Mouse (Mus musculus) limb, embryonic 10.5 days (tissue): ENCODE data around the gene Neurod1. TPM values are rescaled to one million over a fixed set of nuclear protein-coding genes. Genes with fewer than 3 reads are reported as not detected.

Source experiments
- DNase-seq: peaks from one replicate; pipeline ENCODE4 v3.0.0-alpha.2; 2017; ENCODE audit warnings: low spot score
- H3K27ac ChIP-seq: fragments of 300-500 bp; sonication (generic); 2 replicates; pipeline ENCODE4 v1.5.1; 2016; ENCODE audit warnings: mild to moderate bottlenecking
- H3K27me3 ChIP-seq: fragments of 300-500 bp; sonication (generic); 2 replicates; pipeline ENCODE4 v1.6.1; 2016; ENCODE audit warnings: low read depth, mild to moderate bottlenecking; ENCODE audit not compliant: poor library complexity, severe bottlenecking
- H3K36me3 ChIP-seq: fragments of 300-500 bp; sonication (generic); 2 replicates; pipeline ENCODE4 v1.6.1; 2016; ENCODE audit warnings: mild to moderate bottlenecking, moderate library complexity
- H3K4me1 ChIP-seq: fragments of 300-500 bp; sonication (generic); 2 replicates; pipeline ENCODE4 v1.6.1; 2016
- H3K4me3 ChIP-seq: fragments of 300-500 bp; sonication (generic); 2 replicates; pipeline ENCODE4 v1.5.1; 2016; ENCODE audit warnings: mild to moderate bottlenecking, moderate library complexity
- H3K9me3 ChIP-seq: fragments of 300-500 bp; sonication (generic); replicated peaks from 2 replicates; pipeline ENCODE4 v1.6.1; 2016; ENCODE audit warnings: mild to moderate bottlenecking
- WGBS: fragments of 180-500 bp; shearing (Covaris S2); methylation state at CpG from one replicate; pipeline ENCODE4 v1.1.7; 2016; 5-methylcytosine and 5-hydroxymethylcytosine counted together
- polyA plus RNA-seq: library from polyadenylated mRNA; unstranded; fragments of >200 nt; fragmentation: Nextera tagmentation; extraction: Ambion mirVana; gene quantifications from 2 replicates; pipeline ENCODE4 v1.2.1, GENCODE M21; 2016

The Neurod1 gene
- polyA plus RNA-seq, 1 experiment from 2014 or later, result not detected

- Histone ChIP-seq H3K4me1 (peaks cover 25% of the 10 kb centered on the region), H3K36me3 (no peaks in the 10 kb centered on the region), H3K27me3 (peaks cover 25% of the 10 kb centered on the region; the same call in 1 of the 2 replicates), H3K27ac (peak overlapping the region; percentile 81; the same call in 1 of the 2 replicates), H3K4me3 (peak overlapping the region; percentile 66), H3K9me3 (no peaks in the 10 kb centered on the region)
- no peak for DNase-seq
- 12% methylated on average over 7 of the region's 7 CpGs for WGBS
Measured at GRCm38 (mm10) chr2:79429108-79429507, 27.4 kb downstream of the Neurod1 start.

GRCm38 (mm10) chr2:79428569-79429104 lies 27.9 kb downstream of the Neurod1 start:
- H3K36me3 ChIP-seq, result no peaks in the 10 kb centered on the region
- H3K4me3 ChIP-seq, result peak overlapping the region; percentile 66
- H3K27ac ChIP-seq, result peak overlapping the region; percentile 81
- DNase-seq, result peak; percentile 73
- no peaks in the 10 kb centered on the region for H3K9me3 ChIP-seq
- H3K4me1 ChIP-seq, result peaks cover 25% of the 10 kb centered on the region
- H3K27me3 ChIP-seq, result peaks cover 25% of the 10 kb centered on the region; the same call in 1 of the 2 replicates
- WGBS, result under 1% methylated on average over 35 of the region's 35 CpGs

- no peaks in the 10 kb centered on the region for H3K9me3 ChIP-seq
- no peak for DNase-seq
- peaks cover 25% of the 10 kb centered on the region; the same call in 1 of the 2 replicates for H3K27me3 ChIP-seq
- H3K4me1 ChIP-seq, result peaks cover 25% of the 10 kb centered on the region
- H3K4me3 ChIP-seq, result peak overlapping the region; percentile 66
- H3K27ac ChIP-seq, result 0 out of 2 replicates have a peak overlapping the region, but pooled peaks have one; percentile 7
- no peaks in the 10 kb centered on the region for H3K36me3 ChIP-seq
- 16% methylated on average over 6 of the region's 6 CpGs for WGBS
Measured at GRCm38 (mm10) chr2:79428022-79428421, 28.5 kb downstream of the Neurod1 start.

GRCm38 (mm10) chr2:79421696-79422095 lies 34.9 kb downstream of the Neurod1 start:
- no peak overlapping the region for H3K4me3 ChIP-seq
- H3K9me3 ChIP-seq, result no peaks in the 10 kb centered on the region
- H3K27me3 ChIP-seq, result peaks cover 11% of the 10 kb centered on the region; the same call in 1 of the 2 replicates
- H3K4me1 ChIP-seq, result peaks cover 6% of the 10 kb centered on the region; the same call in 1 of the 2 replicates
- DNase-seq, result no peak
- no peaks in the 10 kb centered on the region for H3K36me3 ChIP-seq
- H3K27ac ChIP-seq, result no peak overlapping the region
- WGBS, result 22% methylated on average over 6 of the region's 6 CpGs

GRCm38 (mm10) chr2:79414505-79414904 lies 42.0 kb downstream of the Neurod1 start:
- Histone ChIP-seq H3K27ac (no peak overlapping the region), H3K27me3 (no peaks in the 10 kb centered on the region), H3K36me3 (no peaks in the 10 kb centered on the region), H3K9me3 (no peaks in the 10 kb centered on the region), H3K4me3 (no peak overlapping the region), H3K4me1 (no peaks in the 10 kb centered on the region)
- no peak for DNase-seq
- 88% methylated on average over 7 of the region's 7 CpGs for WGBS

GRCm38 (mm10) chr2:79410903-79411255 lies 45.7 kb downstream of the Neurod1 start:
- Histone ChIP-seq H3K4me3 (no peak overlapping the region), H3K9me3 (no peaks in the 10 kb centered on the region), H3K27me3 (no peaks in the 10 kb centered on the region), H3K36me3 (no peaks in the 10 kb centered on the region), H3K27ac (no peak overlapping the region), H3K4me1 (peaks cover 1% of the 10 kb centered on the region; the same call in 1 of the 2 replicates)
- no peak for DNase-seq
- 87% methylated on average over 3 of the region's 3 CpGs for WGBS

- no peaks in the 10 kb centered on the region for H3K36me3 ChIP-seq
- no peak overlapping the region for H3K27ac ChIP-seq
- no peaks in the 10 kb centered on the region for H3K9me3 ChIP-seq
- 75% methylated on average over 15 of the region's 15 CpGs for WGBS
- no peak for DNase-seq
- peaks cover 4% of the 10 kb centered on the region; the same call in 1 of the 2 replicates for H3K4me1 ChIP-seq
- H3K27me3 ChIP-seq, result no peaks in the 10 kb centered on the region
- H3K4me3 ChIP-seq, result no peak overlapping the region
Measured at GRCm38 (mm10) chr2:79410247-79410902, 46.2 kb downstream of the Neurod1 start.

- WGBS, result 78% methylated on average over 5 of the region's 5 CpGs
- DNase-seq, result no peak
- H3K9me3 ChIP-seq, result no peaks in the 10 kb centered on the region
- H3K4me1 ChIP-seq, result peaks cover 4% of the 10 kb centered on the region; the same call in 1 of the 2 replicates
- no peak overlapping the region for H3K4me3 ChIP-seq
- H3K27me3 ChIP-seq, result no peaks in the 10 kb centered on the region
- no peak overlapping the region for H3K27ac ChIP-seq
- no peaks in the 10 kb centered on the region for H3K36me3 ChIP-seq
Measured at GRCm38 (mm10) chr2:79405661-79406405, 50.7 kb downstream of the Neurod1 start.

Other genes with a start within 250 kb of the Neurod1 start
- 3.7 and 5.2 TPM in 2 replicates for gene Itga4, start 201.3 kb downstream of the Neurod1 start, polyA plus RNA-seq
- gene Cerkl, start within 50 bp of the Neurod1 start, polyA plus RNA-seq, result 0.19 and 0.89 TPM in 2 replicates
- gene Itprid2, start 178.6 kb upstream of the Neurod1 start, polyA plus RNA-seq, result 4.4 and 5.6 TPM in 2 replicates